Mouse (Mus musculus) kidney, postnatal 10 days (tissue): ENCODE data around the gene Plcb1.
A peak's percentile ranks its signal among the peaks of the same experiment; 100 is the strongest.
"Not testable (repeated sequence)": the region's sequence is repeated elsewhere in the genome, so short reads cannot be mapped to it uniquely, and the experiment has no call there.

Experiments used
- DNase-seq: peaks from one replicate; pipeline ENCODE4 v3.0.0; 2021; ENCODE audit warnings: mixed read lengths

Plcb1 gene

DNA sequence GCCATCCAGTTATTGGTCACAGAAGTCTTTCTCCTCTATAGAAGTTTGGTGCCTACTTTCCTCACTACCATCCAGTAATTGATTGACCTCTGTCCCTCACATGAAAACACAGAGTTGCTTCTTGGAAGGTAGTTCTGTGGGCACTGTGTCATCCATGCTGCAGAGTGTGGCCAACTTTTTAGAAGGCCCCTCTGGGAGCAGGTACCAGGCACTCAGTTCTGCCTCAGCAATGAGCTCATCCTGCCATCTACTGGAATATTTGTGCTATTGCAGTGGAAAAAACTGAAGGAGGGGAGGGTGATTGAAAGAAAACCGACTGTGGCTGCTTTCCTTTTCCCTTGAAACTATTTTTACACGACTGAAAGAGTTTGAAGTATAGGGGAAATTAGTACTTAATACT, 542.9 kb downstream of the Plcb1 start:
- peak; percentile 38 for DNase-seq

DNA sequence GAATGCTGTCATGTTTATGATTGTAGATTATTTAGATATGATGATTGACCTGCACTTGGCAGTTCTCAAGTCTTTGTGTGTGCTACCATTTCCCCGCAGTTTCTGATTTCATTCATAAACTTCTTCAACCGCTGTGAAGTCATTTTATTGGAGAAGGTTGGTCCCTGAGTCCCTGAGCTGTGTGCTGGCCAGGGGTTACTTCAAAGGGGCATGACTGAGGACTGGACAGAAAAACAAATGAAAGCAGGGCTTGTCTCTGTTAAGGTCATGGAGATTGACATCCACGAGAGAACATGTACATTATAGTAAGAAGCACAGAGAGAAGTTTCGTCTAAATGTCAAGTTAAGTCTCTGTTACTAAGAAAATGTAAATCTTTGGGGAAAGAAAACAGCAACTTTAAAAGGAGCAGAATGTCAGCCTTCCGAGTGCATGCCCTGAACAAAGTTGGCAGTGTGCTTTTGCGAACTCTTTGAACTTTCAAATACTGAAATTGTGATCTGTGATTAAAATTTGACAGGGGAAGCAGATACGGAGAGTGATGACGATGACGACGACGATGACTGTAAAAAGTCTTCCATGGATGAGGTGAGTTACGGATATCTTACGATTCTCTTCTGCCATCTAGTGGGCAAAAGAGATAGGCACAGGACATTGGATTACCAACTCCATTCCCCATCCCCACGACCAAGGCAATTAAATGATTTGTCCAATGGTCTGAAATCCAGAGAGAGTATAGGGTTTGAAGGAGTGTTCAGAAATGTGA, 544.1 kb downstream of the Plcb1 start:
- peak; percentile 52 for DNase-seq

- no peak for DNase-seq
Measured at GRCm38 (mm10) chr2:135331868-135332267, 546.0 kb downstream of the Plcb1 start.

DNA sequence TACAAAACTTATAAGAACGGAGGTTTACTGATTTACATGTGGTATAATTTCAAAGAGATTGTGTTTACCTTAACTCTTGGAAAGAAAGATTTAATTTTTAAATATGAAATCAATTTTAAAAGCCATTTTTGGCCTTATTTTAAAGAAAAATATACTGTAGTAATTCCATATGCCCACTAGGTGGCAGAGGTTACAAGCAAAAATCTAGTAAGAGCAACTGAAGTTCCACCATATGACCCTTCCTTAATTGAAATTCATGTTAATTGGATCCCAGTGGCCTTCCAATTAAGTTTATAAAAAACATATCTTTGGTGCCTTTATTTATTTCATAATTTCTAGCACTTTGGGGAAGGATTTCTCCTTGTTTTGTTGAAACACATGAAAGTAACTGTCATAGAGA, 570.4 kb downstream of the Plcb1 start:
- DNase-seq: no peak

GRCm38 (mm10) chr2:135361798-135362197, 575.9 kb downstream of the Plcb1 start:
- peak; percentile 17 for DNase-seq

- no peak for DNase-seq
Measured at GRCm38 (mm10) chr2:135362948-135363347, 577.1 kb downstream of the Plcb1 start.

DNA sequence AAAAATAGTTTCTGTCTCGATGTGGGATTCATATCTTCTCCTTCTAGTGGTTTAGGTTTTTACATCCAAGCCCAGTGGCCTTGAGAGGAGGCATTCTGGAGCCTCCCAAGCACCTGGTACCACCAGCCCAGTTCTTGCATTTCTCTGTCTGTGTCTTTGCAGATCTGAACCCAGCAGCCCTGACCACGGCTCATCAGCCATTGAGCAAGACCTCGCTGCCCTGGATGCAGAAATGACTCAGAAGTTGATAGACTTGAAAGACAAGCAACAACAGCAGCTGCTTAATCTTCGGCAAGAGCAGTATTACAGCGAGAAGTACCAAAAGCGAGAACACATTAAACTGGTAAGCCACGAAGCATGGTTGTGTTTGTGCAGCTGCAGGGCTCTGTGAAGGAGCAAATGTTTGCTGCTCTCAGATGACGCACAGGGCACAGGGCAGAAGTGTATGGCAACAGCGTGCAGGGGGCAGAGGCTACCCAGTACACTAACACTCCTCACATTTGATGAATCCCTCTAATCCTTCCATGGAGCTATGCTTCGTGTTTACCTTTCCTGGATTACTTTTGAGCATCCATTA, 584.5 kb downstream of the Plcb1 start:
- DNase-seq: no peak

- not testable (repeated sequence) for DNase-seq
Measured at GRCm38 (mm10) chr2:135380796-135381195, 594.9 kb downstream of the Plcb1 start.

DNA sequence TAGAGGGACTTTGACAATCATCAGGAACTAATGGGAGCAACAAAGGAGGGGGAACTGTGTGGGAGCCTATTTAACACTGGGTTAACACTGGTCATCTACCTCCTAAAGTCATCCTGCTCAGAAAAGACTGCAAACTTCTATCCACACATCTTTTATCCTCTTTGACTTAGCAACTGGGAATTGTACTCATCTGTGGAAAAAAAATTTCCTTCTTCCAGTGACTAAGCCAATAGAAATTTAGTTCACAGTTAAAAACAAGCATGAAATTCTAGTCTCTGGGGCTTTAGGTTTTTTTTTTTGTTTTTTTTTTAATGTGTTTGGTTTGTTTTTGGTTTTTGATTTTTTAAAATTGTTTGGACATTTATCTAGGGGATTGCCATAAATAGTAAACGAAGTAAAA, 595.5 kb downstream of the Plcb1 start:
- DNase-seq: no peak

- DNase-seq: peak; percentile 45
Measured at GRCm38 (mm10) chr2:135387990-135388389, 602.1 kb downstream of the Plcb1 start.

- no peak for DNase-seq
Measured at GRCm38 (mm10) chr2:135394698-135395097, 608.8 kb downstream of the Plcb1 start.

DNA sequence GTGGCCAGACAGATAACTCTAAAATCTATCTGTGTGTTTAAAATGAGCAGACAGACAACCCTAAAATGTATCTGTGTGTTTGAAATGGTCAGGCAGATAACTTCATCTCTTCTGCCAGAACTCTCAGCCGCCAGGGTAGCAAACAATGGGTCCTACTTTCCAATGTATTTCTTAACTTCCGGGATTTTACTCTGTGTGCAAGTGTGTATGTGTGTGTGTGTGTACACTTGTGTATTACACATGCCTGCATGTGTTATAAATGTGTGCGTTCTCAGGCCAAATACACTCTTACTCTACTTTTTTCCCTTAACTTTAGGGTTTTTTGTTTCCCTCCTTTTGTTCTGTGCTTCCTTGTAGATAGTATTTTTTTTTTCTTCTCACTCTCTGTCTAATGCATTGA, 610.5 kb downstream of the Plcb1 start:
- no peak for DNase-seq

DNA sequence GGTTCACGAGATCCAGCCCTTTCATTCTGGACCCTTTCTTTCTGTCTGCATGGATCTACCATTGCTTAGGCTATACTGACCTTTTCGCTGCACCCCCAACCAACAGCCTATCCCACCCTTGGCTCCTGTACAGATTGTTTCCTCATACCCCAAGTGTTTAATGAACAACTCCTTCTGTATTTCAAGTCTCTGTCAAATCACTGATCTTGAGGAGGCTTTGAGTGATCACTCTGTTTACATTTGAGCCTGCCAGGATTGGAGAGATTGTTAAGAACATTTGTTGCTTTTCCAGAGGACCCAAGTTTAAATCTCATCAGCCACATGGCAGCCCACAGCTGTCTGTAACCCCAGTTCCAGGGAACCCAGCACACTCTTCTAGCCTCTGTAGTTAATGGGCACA, 612.1 kb downstream of the Plcb1 start:
- no peak for DNase-seq

DNA sequence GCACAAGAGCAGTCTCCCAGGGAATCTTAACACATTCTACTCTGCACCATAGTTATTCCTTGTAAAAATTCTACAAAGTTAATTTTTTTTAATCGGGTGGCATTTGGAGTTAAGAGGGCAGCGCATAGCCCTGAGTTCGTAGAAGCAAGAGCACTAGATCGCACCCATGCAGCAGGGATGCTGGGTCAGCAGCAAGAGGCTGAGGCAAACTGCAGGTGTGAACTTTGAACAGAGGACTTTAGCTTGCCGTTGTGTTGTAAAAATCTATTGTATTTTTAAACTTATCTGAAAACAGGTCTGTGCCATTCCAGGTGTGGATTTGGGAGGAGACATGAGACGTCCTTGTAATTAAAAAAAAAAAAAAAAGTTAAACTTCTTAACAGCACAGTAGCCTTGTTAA, 613.9 kb downstream of the Plcb1 start:
- no peak for DNase-seq

GRCm38 (mm10) chr2:135402916-135403315, 617.0 kb downstream of the Plcb1 start:
- no peak for DNase-seq

DNA sequence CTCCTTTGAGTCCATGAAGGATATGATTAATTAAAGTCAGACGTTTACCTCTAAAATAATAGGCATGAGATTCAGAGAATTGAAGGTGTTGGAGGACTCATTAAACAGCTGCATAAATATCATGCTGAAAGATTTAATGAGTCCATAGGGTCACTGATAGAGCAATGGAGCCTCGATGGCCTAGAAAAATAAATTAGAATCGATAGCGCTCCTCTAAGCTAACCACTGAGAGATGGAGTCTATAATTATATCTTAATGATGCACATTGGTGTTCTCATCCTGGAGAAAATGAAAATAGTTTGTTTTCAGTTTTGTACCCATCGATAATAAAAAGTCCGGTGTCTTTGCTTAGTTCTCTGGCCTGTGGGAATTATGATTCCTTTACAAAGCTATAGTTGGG, 617.5 kb downstream of the Plcb1 start:
- DNase-seq: no peak

DNA sequence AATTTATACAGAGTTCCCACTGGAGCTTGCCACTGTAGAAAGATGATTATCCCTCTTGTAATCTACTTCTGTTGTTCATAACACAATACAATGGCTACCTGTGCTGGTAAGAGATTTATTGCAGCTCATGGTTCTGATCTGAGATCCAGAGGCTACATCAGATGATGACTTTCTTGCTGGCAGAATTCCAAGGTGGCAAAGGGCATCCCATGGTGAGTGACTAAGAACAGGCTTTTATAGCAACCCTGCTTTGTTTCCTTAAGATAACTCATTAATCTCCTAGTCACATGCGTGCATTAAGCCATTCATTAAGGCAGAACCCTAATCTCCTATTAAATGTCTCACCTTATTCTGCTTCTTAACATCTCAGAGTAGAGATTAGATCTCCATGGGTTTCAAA, 618.2 kb downstream of the Plcb1 start:
- DNase-seq: no peak

- DNase-seq: no peak
Measured at GRCm38 (mm10) chr2:135409418-135410097, 623.7 kb downstream of the Plcb1 start.

DNA sequence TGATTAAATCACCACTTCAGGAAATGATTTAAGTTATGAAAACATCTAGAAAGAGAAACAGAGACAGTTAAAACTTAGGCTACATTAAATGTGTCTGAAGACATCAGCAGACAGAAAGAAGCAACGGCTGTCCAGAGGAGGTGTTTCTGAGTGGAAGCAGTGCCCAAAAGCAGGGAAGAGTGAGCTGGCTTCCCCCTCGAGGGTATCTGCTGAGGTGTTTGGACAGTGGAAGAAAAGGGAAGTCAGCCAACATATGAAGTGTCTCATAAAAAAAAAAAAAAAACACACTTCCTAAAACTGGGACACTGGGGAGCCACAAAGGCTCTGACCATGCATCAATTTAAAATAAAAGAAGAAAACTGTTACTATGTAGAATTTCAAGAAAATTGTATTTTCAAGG, 625.8 kb downstream of the Plcb1 start:
- DNase-seq: no peak

- DNase-seq: no peak
Measured at GRCm38 (mm10) chr2:135415137-135415536, 629.3 kb downstream of the Plcb1 start.

DNA sequence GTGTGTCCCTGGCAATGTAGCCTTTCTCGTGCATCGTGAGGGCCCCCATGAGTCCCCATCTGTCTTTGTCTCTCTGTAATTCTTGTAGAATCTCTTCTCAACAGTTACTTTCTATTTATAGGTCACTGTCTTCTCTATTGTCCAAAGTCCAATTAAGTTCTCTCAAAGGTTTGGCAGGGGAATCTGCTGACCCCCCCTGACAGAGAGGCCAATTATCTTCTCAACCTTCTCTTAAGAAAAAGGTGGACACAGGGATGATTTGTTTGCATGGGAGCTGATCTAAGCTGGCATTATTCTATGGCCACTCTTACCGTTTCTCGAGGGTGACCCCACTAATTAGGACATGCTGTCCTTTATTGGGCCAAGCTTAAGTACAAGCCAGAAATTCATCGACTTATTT, 633.4 kb downstream of the Plcb1 start:
- no peak for DNase-seq

- no peak for DNase-seq
Measured at GRCm38 (mm10) chr2:135434947-135435515, 649.2 kb downstream of the Plcb1 start.

GRCm38 (mm10) chr2:135439034-135439433, 653.2 kb downstream of the Plcb1 start:
- DNase-seq: no peak
